Mouse (Mus musculus): ENCODE measurements around the gene Micu1. TPM values are rescaled to one million over a fixed set of nuclear protein-coding genes. Genes with fewer than 3 reads are reported as not detected.

Micu1 gene
- polyA plus RNA-seq, 1 experiment from 2014 or later, result 82.0 TPM

GRCm38 (mm10) chr10:59822857-59823256 is 120.6 kb downstream of the Micu1 start:
- Histone ChIP-seq H3K4me2 (ENCODE audit: low read depth, low read length) (no peak overlapping the region), H3K9me3 (ENCODE audit: control insufficient read depth, low read length) (no peaks in the 10 kb centered on the region), H3K36me3 (ENCODE audit: control insufficient read depth, insufficient read depth, low read length) (peaks cover 10% of the 10 kb centered on the region), H3K27me3 (replicated peaks; ENCODE audit: control insufficient read depth, insufficient read depth, low read length) (no peaks in the 10 kb centered on the region), H3K9ac (ENCODE audit: low read depth, low read length) (no peak overlapping the region), H3K4me3 (ENCODE audit: low read depth, low read length) (no peak overlapping the region), H3K27ac (replicated peaks; ENCODE audit: low read depth, low read length) (no peak overlapping the region), H3K4me1 (ENCODE audit: control insufficient read depth, insufficient read depth, low read length) (no peaks in the 10 kb centered on the region)
- 68% methylated on average over 10 of the region's 10 CpGs for WGBS
- no peak for ATAC-seq (ENCODE audit: low read depth)
- no peak for DNase-seq (ENCODE audit: low spot score)

- Histone ChIP-seq H3K9ac (ENCODE audit: low read depth, low read length) (no peak overlapping the region), H3K27me3 (replicated peaks; ENCODE audit: control insufficient read depth, insufficient read depth, low read length) (no peaks in the 10 kb centered on the region), H3K27ac (replicated peaks; ENCODE audit: low read depth, low read length) (no peak overlapping the region), H3K4me1 (ENCODE audit: control insufficient read depth, insufficient read depth, low read length) (no peaks in the 10 kb centered on the region), H3K36me3 (ENCODE audit: control insufficient read depth, insufficient read depth, low read length) (peaks cover 31% of the 10 kb centered on the region), H3K4me2 (ENCODE audit: low read depth, low read length) (no peak overlapping the region), H3K4me3 (ENCODE audit: low read depth, low read length) (no peak overlapping the region), H3K9me3 (ENCODE audit: control insufficient read depth, low read length) (no peaks in the 10 kb centered on the region)
- ATAC-seq (ENCODE audit: low read depth), result no peak
- peak; percentile 44 for DNase-seq (ENCODE audit: low spot score)
- WGBS, result 68% methylated on average over 16 of the region's 16 CpGs
These were observed 123.0 kb downstream of the Micu1 start for GRCm38 (mm10) chr10:59825137-59825812.

GRCm38 (mm10) chr10:59829886-59830285 is 127.6 kb downstream of the Micu1 start:
- Histone ChIP-seq H3K9ac (ENCODE audit: low read depth, low read length) (no peak overlapping the region), H3K4me1 (ENCODE audit: control insufficient read depth, insufficient read depth, low read length) (no peaks in the 10 kb centered on the region), H3K27me3 (replicated peaks; ENCODE audit: control insufficient read depth, insufficient read depth, low read length) (no peaks in the 10 kb centered on the region), H3K9me3 (ENCODE audit: control insufficient read depth, low read length) (no peaks in the 10 kb centered on the region), H3K4me2 (ENCODE audit: low read depth, low read length) (no peak overlapping the region), H3K36me3 (ENCODE audit: control insufficient read depth, insufficient read depth, low read length) (peaks cover 40% of the 10 kb centered on the region), H3K27ac (replicated peaks; ENCODE audit: low read depth, low read length) (no peak overlapping the region), H3K4me3 (ENCODE audit: low read depth, low read length) (no peak overlapping the region)
- DNase-seq (ENCODE audit: low spot score) (no peak), ATAC-seq (ENCODE audit: low read depth) (no peak)
- WGBS, result 95% methylated on average over 6 of the region's 6 CpGs

GRCm38 (mm10) chr10:59831950-59832349 is 129.7 kb downstream of the Micu1 start:
- WGBS, result 92% methylated on average over 7 of the region's 7 CpGs
- Histone ChIP-seq H3K9me3 (ENCODE audit: control insufficient read depth, low read length) (no peaks in the 10 kb centered on the region), H3K27ac (replicated peaks; ENCODE audit: low read depth, low read length) (no peak overlapping the region), H3K27me3 (replicated peaks; ENCODE audit: control insufficient read depth, insufficient read depth, low read length) (no peaks in the 10 kb centered on the region), H3K4me1 (ENCODE audit: control insufficient read depth, insufficient read depth, low read length) (no peaks in the 10 kb centered on the region), H3K9ac (ENCODE audit: low read depth, low read length) (no peak overlapping the region), H3K4me2 (ENCODE audit: low read depth, low read length) (no peak overlapping the region), H3K4me3 (ENCODE audit: low read depth, low read length) (no peak overlapping the region), H3K36me3 (ENCODE audit: control insufficient read depth, insufficient read depth, low read length) (peaks cover 39% of the 10 kb centered on the region)
- DNase-seq (ENCODE audit: low spot score) (no peak), ATAC-seq (ENCODE audit: low read depth) (no peak)

DNA sequence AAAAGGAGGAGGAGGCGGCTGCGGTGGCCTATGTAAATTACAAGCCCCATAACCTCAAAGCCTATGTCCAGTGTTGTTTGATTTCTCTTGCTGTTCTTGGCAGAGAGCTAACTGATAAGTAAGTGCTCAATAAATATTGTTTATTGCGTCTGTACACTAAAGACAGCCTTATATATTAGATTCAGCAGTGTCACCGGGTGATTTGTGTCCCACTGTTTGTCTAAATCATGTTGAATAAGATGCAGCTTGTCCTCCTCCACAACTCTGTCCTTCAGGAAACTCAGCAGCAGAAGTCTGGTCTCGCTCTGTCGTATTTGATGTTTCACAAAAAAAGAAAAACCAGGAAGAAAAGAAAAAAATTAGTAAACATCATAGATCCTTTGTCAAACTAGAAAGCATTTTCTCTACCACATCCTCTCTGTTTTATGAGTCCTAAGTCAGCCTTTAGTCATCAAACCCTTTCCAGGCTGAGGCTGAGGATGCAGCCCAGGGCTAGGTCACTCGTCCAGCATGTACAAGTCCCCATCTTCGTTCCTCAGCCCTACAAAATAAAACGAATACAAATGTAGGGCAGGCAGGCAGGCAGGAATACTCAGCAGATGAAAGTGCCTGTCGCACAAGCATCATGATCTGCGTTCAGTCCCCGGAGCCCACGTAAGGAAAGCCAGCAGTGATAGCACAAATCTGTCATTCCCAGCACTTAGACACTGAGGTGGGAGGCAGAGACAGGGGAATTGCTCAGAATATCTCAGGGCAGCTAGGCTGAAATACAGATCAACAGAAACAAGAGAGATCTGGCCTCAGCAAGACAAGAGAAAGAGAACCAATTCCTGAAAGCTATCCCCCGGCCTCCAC is 133.3 kb downstream of the Micu1 start:
- H3K9ac ChIP-seq (ENCODE audit: low read depth, low read length), result no peak overlapping the region
- H3K4me3 ChIP-seq (ENCODE audit: low read depth, low read length), result no peak overlapping the region
- no peak for ATAC-seq (ENCODE audit: low read depth)
- H3K9me3 ChIP-seq (ENCODE audit: control insufficient read depth, low read length), result no peaks in the 10 kb centered on the region
- H3K36me3 ChIP-seq (ENCODE audit: control insufficient read depth, insufficient read depth, low read length), result peaks cover 9% of the 10 kb centered on the region; the same call in 1 of the 2 replicates
- 88% methylated on average over 14 of the region's 14 CpGs for WGBS
- no peaks in the 10 kb centered on the region for H3K27me3 ChIP-seq (replicated peaks; ENCODE audit: control insufficient read depth, insufficient read depth, low read length)
- no peak for DNase-seq (ENCODE audit: low spot score)
- no peak overlapping the region for H3K27ac ChIP-seq (replicated peaks; ENCODE audit: low read depth, low read length)
- no peak overlapping the region for H3K4me2 ChIP-seq (ENCODE audit: low read depth, low read length)
- H3K4me1 ChIP-seq (ENCODE audit: control insufficient read depth, insufficient read depth, low read length), result no peaks in the 10 kb centered on the region

DNA sequence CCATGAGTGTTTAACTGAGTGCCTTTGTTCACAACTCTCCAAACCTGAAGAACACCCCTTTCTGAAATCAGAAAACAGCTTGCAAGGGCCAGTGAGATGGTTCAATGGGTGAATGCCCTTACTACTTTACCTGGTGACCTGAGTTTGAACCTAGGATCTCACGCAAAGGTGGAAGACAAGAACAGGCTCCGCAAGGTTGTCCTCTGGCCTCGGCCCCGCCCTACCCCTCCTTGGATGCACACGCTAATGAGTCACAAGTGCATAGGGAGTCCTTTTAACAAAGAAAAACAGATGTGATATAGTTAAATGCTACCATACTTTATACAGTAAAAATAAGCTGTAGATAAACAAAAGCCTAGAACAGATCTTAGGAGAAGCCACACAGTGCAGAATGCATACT is 135.2 kb downstream of the Micu1 start:
- Histone ChIP-seq H3K36me3 (ENCODE audit: control insufficient read depth, insufficient read depth, low read length) (peaks cover 8% of the 10 kb centered on the region; the same call in 1 of the 2 replicates), H3K9me3 (ENCODE audit: control insufficient read depth, low read length) (no peaks in the 10 kb centered on the region), H3K4me2 (ENCODE audit: low read depth, low read length) (no peak overlapping the region), H3K27ac (replicated peaks; ENCODE audit: low read depth, low read length) (no peak overlapping the region), H3K27me3 (replicated peaks; ENCODE audit: control insufficient read depth, insufficient read depth, low read length) (no peaks in the 10 kb centered on the region), H3K4me3 (ENCODE audit: low read depth, low read length) (no peak overlapping the region), H3K4me1 (ENCODE audit: control insufficient read depth, insufficient read depth, low read length) (no peaks in the 10 kb centered on the region), H3K9ac (ENCODE audit: low read depth, low read length) (no peak overlapping the region)
- DNase-seq (ENCODE audit: low spot score) (no peak), ATAC-seq (ENCODE audit: low read depth) (no peak)
- 84% methylated on average over 5 of the region's 5 CpGs for WGBS

DNA sequence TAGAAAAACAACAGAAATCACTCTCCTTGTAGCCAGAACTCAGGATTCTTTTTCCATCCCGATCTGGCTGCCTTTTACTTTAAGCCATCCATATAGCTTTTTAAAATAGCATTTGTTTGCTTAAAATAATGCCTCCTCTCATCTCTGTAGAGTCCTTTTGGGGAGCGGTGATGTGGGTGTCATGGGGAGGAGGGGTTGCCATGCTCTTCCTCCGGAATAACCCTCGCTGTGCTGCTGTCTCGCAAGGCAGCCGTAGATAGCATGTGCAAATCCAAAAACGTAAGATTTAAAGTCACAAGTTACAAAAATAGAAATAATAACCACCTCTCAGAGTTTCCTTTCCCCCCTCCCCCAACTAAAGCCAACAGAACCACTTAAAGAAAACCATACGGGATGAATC is 139.2 kb downstream of the Micu1 start:
- H3K9ac ChIP-seq (ENCODE audit: low read depth, low read length), result no peak overlapping the region
- H3K4me2 ChIP-seq (ENCODE audit: low read depth, low read length), result no peak overlapping the region
- H3K27me3 ChIP-seq (replicated peaks; ENCODE audit: control insufficient read depth, insufficient read depth, low read length), result no peaks in the 10 kb centered on the region
- no peaks in the 10 kb centered on the region for H3K4me1 ChIP-seq (ENCODE audit: control insufficient read depth, insufficient read depth, low read length)
- ATAC-seq (ENCODE audit: low read depth) (no peak), DNase-seq (ENCODE audit: low spot score) (no peak)
- 0 out of 2 replicates have a peak, but pooled peaks cover 5% of the 10 kb centered on the region for H3K36me3 ChIP-seq (ENCODE audit: control insufficient read depth, insufficient read depth, low read length)
- no peak overlapping the region for H3K4me3 ChIP-seq (ENCODE audit: low read depth, low read length)
- 83% methylated on average over 8 of the region's 8 CpGs for WGBS
- H3K27ac ChIP-seq (replicated peaks; ENCODE audit: low read depth, low read length), result no peak overlapping the region
- no peaks in the 10 kb centered on the region for H3K9me3 ChIP-seq (ENCODE audit: control insufficient read depth, low read length)

GRCm38 (mm10) chr10:59843125-59843524 is 140.8 kb downstream of the Micu1 start:
- Histone ChIP-seq H3K27ac (replicated peaks; ENCODE audit: low read depth, low read length) (no peak overlapping the region), H3K4me1 (ENCODE audit: control insufficient read depth, insufficient read depth, low read length) (no peaks in the 10 kb centered on the region), H3K27me3 (replicated peaks; ENCODE audit: control insufficient read depth, insufficient read depth, low read length) (no peaks in the 10 kb centered on the region), H3K9ac (ENCODE audit: low read depth, low read length) (no peak overlapping the region), H3K4me2 (ENCODE audit: low read depth, low read length) (no peak overlapping the region), H3K4me3 (ENCODE audit: low read depth, low read length) (no peak overlapping the region), H3K36me3 (ENCODE audit: control insufficient read depth, insufficient read depth, low read length) (0 out of 2 replicates have a peak, but pooled peaks cover 5% of the 10 kb centered on the region), H3K9me3 (ENCODE audit: control insufficient read depth, low read length) (no peaks in the 10 kb centered on the region)
- ATAC-seq (ENCODE audit: low read depth), result no peak
- WGBS, result 31% methylated on average over 5 of the region's 5 CpGs
- DNase-seq (ENCODE audit: low spot score), result no peak

Measured in embryonic facial prominence, embryonic 14.5 days (tissue).